Mouse (Mus musculus): ENCODE data around the gene Akirin1.
A peak's percentile ranks its signal among the peaks of the same experiment; 100 is the strongest.

The Akirin1 gene

GRCm38 (mm10) chr4:123717574-123718433 is 32.3 kb downstream of the Akirin1 start, which contains the start of gene Ndufs5:
Gene Ndufs5, minus strand, starts transcription at chr4:123718202.
- DNase-seq = peak; percentile 96

GRCm38 (mm10) chr4:123712431-123712830 is 37.7 kb downstream of the Akirin1 start:
- no peak for DNase-seq

GRCm38 (mm10) chr4:123707340-123707739 is 42.8 kb downstream of the Akirin1 start:
- DNase-seq = no peak

- DNase-seq = no peak
Observed at GRCm38 (mm10) chr4:123705340-123705739, 44.8 kb downstream of the Akirin1 start.

GRCm38 (mm10) chr4:123693384-123693783 is 56.8 kb downstream of the Akirin1 start:
- DNase-seq = no peak

GRCm38 (mm10) chr4:123692071-123692470 is 58.1 kb downstream of the Akirin1 start:
- no peak for DNase-seq

GRCm38 (mm10) chr4:123690311-123690710 is 59.8 kb downstream of the Akirin1 start:
- no peak for DNase-seq

GRCm38 (mm10) chr4:123687025-123687781 is 62.9 kb downstream of the Akirin1 start:
- peak; percentile 5 to 17 for DNase-seq

- DNase-seq = peak in 1 of 2 experiments; percentile 12
Observed at GRCm38 (mm10) chr4:123686368-123687024, 63.6 kb downstream of the Akirin1 start.

GRCm38 (mm10) chr4:123685506-123686242 is 64.5 kb downstream of the Akirin1 start:
- no peak for DNase-seq

- no peak for DNase-seq
Observed at GRCm38 (mm10) chr4:123685046-123685445, 65.1 kb downstream of the Akirin1 start.

All from thymus, postnatal 36 days (tissue).